Mouse (Mus musculus): ENCODE results near the gene Lyrm4.
"Not testable (repeated sequence)": the region's sequence is repeated elsewhere in the genome, so short reads cannot be mapped to it uniquely, and the experiment has no call there.

Gene Lyrm4

GRCm38 (mm10) chr13:35994067-35994466, 123.3 kb downstream of the Lyrm4 start:
- peak; percentile 95 for DNase-seq (ENCODE audit: low spot score)

GRCm38 (mm10) chr13:35991185-35991584, 126.1 kb downstream of the Lyrm4 start:
- DNase-seq (ENCODE audit: low spot score) = not testable (repeated sequence)

- DNase-seq (ENCODE audit: low spot score) = peak; percentile 35
Measured at GRCm38 (mm10) chr13:35989329-35989728, 128.0 kb downstream of the Lyrm4 start.

GRCm38 (mm10) chr13:35982985-35983384, 134.3 kb downstream of the Lyrm4 start:
- DNase-seq (ENCODE audit: low spot score) = no peak

- DNase-seq (ENCODE audit: low spot score) = no peak
Measured at GRCm38 (mm10) chr13:35980471-35980870, 136.9 kb downstream of the Lyrm4 start.

GRCm38 (mm10) chr13:35976912-35977311, 140.4 kb downstream of the Lyrm4 start:
- DNase-seq (ENCODE audit: low spot score) = no peak

- DNase-seq (ENCODE audit: low spot score) = no peak
Measured at GRCm38 (mm10) chr13:35969829-35970228, 147.5 kb downstream of the Lyrm4 start.

- DNase-seq (ENCODE audit: low spot score) = no peak
Measured at GRCm38 (mm10) chr13:35969431-35969721, 147.9 kb downstream of the Lyrm4 start.

GRCm38 (mm10) chr13:35968719-35969430, 148.5 kb downstream of the Lyrm4 start:
- DNase-seq (ENCODE audit: low spot score) = no peak

- no peak for DNase-seq (ENCODE audit: low spot score)
Measured at GRCm38 (mm10) chr13:35968131-35968718, 149.1 kb downstream of the Lyrm4 start.

GRCm38 (mm10) chr13:35967690-35968089, 149.6 kb downstream of the Lyrm4 start:
- DNase-seq (ENCODE audit: low spot score) = no peak

GRCm38 (mm10) chr13:35963583-35963982, 153.7 kb downstream of the Lyrm4 start:
- peak; percentile 89 for DNase-seq (ENCODE audit: low spot score)

- DNase-seq (ENCODE audit: low spot score) = no peak
Measured at GRCm38 (mm10) chr13:35959391-35960067, 157.8 kb downstream of the Lyrm4 start.

GRCm38 (mm10) chr13:35958539-35958938, 158.8 kb downstream of the Lyrm4 start, which contains the start of gene Ppp1r3g:
Gene Ppp1r3g, plus strand, starts transcription at chr13:35958839.
- DNase-seq (ENCODE audit: low spot score) = no peak

- no peak for DNase-seq (ENCODE audit: low spot score)
Measured at GRCm38 (mm10) chr13:35949814-35950455, 167.4 kb downstream of the Lyrm4 start.

- DNase-seq (ENCODE audit: low spot score) = peak; percentile 85
Measured at GRCm38 (mm10) chr13:35947354-35948000, 169.8 kb downstream of the Lyrm4 start.

GRCm38 (mm10) chr13:35946659-35947353, 170.5 kb downstream of the Lyrm4 start:
- no peak for DNase-seq (ENCODE audit: low spot score)

- no peak for DNase-seq (ENCODE audit: low spot score)
Measured at GRCm38 (mm10) chr13:35940934-35941333, 176.4 kb downstream of the Lyrm4 start.

GRCm38 (mm10) chr13:35939871-35940665, 177.3 kb downstream of the Lyrm4 start:
- DNase-seq (ENCODE audit: low spot score) = no peak

- no peak for DNase-seq (ENCODE audit: low spot score)
Measured at GRCm38 (mm10) chr13:35937991-35938390, 179.3 kb downstream of the Lyrm4 start.

Measured in adipocyte (in vitro differentiated cells).